25 mouse cellular contexts compared by ENCODE assay signal in the genomic region with DNA sequence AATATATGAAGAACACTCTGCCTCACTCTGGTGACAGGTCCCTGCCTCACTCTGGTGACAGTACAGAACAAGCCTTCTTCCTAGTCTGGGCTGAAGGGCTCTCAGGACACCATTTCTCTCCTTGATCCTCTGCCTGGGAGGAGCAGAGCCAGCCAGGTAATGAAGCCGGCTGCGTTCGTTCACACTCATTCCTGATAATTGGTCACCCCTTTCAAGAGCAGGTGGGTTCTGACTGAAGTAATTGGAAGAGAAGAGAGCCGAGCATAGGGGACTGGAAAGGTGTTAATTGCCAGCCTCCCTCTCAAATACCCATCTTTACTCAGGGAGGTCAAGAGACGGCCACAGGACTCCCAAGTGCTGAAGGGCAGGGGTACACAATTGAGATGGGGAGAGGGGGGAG.
"Had no signal": no experiment of that assay in that cellular context is flagged by ENCODE, and none has a peak within 500 bp of the region (broad histone marks: within the 10 kb centered on the region; RNA-seq: fewer than 3 reads in every experiment).

No protein-coding gene starts in this region.

- ATAC-seq: hindbrain, embryonic 16.5 days; intestine, embryonic 15.5 days; intestine, postnatal 0 days had no signal

- DNase-seq: gastrocnemius, postnatal 14 days; gastrocnemius, postnatal 36 days; heart, adult 11 months; heart, adult 2 months; heart, postnatal 14 days; heart, postnatal 36 days; kidney, adult 18-20 months; kidney, adult 8-10 months; kidney, postnatal 10 days; kidney, postnatal 25 days; kidney, postnatal 4 days; liver, embryonic 13.5 days had no signal

- H3K9ac ChIP-seq: heart, embryonic 13.5 days; heart, embryonic 15.5 days; hindbrain, embryonic 12.5 days; hindbrain, embryonic 14.5 days; intestine, embryonic 15.5 days; limb, embryonic 12.5 days; liver, embryonic 13.5 days had no signal

- H3K4me1 ChIP-seq: liver, embryonic 13.5 days had no signal

- H3K27ac ChIP-seq: heart, adult 2 months; heart, embryonic 13.5 days; heart, embryonic 15.5 days; hindbrain, embryonic 12.5 days; hindbrain, embryonic 14.5 days; intestine, embryonic 15.5 days; layer of hippocampus, adult 2 months; left cerebral cortex, adult 2 months; limb, embryonic 12.5 days; liver, embryonic 13.5 days had no signal

- H3K36me3 ChIP-seq: heart, embryonic 13.5 days; heart, embryonic 15.5 days; hindbrain, embryonic 12.5 days; intestine, embryonic 15.5 days; limb, embryonic 10.5 days; limb, embryonic 12.5 days; liver, embryonic 13.5 days had no signal

- H3K9me3 ChIP-seq: heart, embryonic 13.5 days; heart, embryonic 15.5 days; hindbrain, embryonic 12.5 days; intestine, embryonic 15.5 days; limb, embryonic 10.5 days; limb, embryonic 12.5 days; liver, embryonic 13.5 days had no signal

- H3K4me3 ChIP-seq: heart, adult 2 months; heart, embryonic 13.5 days; heart, embryonic 15.5 days; hindbrain, embryonic 12.5 days; intestine, embryonic 15.5 days; layer of hippocampus, adult 2 months; left cerebral cortex, adult 2 months; limb, embryonic 10.5 days; limb, embryonic 12.5 days; liver, embryonic 13.5 days had no signal

- H3K4me2 ChIP-seq: heart, embryonic 11.5 days; heart, embryonic 13.5 days; heart, embryonic 15.5 days; hindbrain, embryonic 12.5 days; hindbrain, embryonic 14.5 days; intestine, embryonic 15.5 days; limb, embryonic 12.5 days; liver, embryonic 11.5 days; liver, embryonic 13.5 days had no signal

- H3K27me3 ChIP-seq: heart, embryonic 13.5 days; heart, embryonic 15.5 days; hindbrain, embryonic 12.5 days; intestine, embryonic 15.5 days; liver, embryonic 13.5 days had no signal
